Mouse (Mus musculus): ENCODE results near the gene Tmem217.

Gene Tmem217

DNA sequence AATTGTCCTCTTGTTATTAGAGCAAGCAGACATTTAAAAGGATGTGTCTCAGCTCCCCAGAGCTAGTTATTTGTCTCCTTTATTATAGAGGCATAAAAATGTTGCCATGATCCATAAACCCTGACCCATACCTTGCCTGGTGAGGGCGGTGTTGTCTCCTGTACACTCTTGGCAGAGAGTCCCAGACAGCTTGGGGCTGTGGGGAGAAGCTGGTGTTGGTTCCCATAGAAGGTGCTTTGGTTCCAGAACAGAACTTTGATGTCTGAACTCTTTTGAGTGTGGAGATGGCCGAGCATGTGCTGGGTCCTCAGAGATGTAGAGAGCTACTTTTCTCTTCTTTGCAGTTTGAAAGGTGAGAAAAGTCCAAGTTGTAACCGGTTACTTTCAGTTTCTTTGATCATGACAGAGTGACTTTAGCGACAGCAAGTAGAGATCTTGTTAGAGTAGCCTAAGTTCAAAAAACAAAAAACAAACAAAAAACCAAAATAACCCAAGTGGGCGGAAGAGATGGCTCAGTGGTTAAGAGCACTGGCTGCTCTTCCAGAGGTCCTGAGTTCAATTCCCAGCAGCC, at the start of gene Tmem217:
Gene Tmem217 (minus strand): TSS at position 224 of the 571 bp plus-strand sequence.
- no peak for DNase-seq

DNA sequence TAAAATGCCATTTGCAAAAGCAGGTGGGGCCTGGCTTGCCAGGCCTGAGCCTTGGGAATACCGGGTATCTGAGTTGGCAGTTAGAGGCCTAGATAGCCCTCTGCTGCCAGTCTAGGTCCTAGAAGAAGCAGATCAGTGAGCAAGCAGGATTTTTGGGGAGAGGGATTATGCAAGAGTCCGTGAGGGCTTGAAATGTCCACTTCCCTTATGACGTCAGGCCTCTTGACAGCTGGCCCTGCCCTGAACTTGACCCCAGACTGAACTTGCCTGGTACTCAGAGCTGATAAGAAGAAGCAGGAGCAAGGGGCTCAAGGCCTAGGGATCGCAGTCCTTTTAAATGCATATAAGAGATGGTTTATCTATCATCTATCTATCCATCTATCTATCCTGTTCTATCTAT, 49.2 kb upstream of the Tmem217 start:
- peak in 1 of 2 experiments; percentile 30 for DNase-seq

DNA sequence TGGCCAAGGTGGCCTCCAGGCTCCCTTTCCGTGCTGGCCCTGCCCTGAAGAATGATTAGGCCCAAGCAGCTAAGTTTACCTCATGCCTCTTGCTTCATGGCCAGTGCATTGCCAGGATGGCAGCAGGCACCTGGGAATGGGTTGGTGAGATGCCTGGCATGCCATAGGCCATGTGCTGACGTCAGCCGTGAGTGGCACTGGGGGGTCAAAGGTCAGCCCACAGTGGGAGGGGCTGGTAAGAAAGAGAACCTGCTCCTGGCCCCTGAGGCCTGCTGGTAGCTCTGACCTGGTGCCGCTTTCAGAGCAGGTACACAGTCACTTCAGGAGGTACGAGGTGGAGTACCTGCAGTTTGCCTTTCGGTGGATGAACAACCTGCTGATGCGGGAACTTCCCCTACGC, 47.4 kb upstream of the Tmem217 start:
- peak; percentile 51 to 78 for DNase-seq

DNA sequence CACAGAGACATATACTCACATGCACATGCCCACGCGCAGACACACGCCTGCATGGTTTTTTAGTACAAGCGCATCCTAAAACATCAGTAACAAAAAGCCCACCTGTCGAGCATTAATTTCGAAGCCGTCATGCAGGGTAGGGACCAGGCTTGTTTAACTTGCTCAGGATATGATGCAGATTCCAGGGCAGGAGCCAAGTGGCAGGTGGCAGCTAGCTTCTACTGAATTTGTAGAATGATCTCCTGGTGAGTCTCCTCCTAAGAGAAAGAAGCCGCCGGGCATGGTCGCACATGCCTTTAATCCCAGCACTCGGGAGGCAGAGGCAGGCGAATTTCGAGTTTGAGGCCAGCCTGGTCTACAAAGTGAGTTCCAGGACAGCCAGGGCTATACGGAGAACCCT, 46.9 kb upstream of the Tmem217 start:
- DNase-seq, result no peak

DNA sequence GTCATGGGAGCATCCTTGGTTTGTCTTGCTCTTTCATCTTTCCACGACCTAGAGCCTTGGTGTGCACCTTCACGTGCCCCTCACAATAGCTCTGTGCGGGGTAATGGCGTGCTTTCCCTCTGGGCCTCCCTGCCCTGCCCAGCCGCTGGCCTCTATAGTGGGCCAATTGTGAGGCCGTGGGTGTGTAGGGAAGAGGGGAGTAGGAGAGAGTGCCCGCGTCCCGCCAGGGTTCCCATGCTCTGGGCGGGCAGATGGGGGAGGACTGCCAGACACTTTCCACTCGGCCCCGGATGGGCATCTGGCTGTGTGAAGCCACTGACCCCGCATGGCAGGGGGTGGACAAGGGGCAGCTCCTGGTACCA, 44.6 kb upstream of the Tmem217 start:
- DNase-seq, result no peak

DNA sequence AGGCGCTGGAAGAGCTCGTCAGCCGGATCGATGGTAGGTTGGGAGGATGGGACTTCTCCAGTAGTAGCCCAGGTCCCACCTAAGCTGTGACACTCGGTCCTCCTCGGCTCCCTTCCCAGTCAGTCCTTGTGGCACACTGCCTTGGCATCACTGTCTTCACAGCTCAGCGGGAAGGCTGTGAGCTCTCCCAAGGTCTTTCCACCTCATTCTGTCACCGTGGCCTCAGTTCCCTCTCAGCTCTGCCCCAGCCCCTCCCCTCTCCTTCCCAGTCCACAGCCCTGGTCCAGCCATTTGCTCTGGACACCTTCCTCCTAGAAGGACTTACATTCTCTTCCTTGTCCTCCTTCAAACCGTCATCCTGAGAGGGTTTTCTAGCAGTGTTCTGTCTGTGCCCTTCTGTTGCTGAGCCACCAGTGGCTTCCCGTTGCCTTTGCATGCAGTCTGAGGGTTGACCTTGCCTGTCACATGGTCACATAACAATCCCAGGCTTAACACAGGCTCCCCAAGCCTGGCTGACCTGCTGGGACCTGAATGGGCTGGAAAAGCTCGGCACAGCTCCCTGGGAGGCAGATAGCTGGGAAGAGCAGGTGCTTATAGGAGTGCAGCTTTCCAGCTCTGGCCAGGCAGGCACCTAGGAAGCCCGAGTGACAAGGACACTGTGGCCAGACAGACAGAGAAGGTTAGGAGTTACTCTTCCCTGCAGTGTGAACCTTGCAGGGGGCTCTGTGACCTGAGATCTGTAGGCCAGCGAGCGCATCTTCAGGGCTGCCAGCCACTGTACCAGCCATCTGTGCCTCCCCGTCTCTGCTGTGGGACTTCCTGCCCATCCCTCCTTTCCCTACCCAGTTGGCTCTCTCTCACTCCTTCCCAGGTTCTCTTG, 43.9 kb upstream of the Tmem217 start:
- peak; percentile 18 to 69 for DNase-seq

DNA sequence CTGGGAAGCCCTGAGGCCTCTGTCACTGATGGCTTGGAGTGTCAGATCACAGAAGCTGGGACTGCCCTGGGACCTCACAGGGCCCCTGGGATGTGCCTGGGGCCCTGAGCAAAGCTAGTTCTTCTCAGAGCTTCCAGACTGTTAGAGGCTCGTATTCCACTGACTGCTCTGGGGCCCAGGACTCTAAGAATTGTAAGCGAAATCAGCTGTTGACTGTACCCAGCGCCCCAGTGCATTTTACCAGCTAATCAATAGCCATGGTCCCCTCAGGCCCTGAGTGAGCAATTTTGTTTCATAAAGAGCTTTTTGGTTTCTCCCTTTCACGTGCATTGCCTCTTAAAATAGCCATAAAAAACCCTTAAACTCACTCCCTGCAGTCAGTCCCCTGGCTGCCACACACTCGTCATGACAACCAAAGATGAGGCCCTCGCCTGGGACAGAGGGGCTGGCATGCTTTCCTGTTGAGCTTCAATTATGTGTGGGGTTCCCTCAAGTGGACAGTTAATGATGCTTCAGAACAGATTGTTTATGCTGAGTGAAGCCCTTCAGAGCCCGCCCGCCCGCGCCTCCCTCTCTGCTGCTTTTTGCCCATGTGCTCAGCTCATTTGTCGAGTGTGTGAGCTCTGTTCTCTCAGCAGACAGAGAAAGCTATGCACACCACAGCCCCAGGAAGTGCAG, 37.2 kb upstream of the Tmem217 start:
- no peak for DNase-seq

DNA sequence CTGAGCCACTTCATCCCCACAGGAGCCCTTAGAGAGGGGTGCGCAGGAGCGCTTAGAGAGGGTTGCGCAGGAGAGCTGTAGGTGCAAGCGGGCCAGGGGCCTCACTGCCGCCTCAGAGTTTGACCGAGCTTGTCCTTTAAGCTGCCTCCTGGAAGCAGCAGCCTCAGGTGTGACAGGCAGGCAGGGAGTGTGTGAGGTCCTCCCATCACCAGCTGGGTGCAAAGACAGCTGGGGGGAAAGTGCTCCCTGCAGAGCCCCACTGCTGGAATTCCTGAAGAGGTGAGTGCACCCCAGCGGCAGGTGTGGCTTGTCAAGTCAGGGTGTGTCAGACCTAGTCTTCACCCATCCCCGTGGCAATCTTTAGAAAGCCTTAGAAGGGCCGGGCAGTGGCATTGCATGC, 34.7 kb upstream of the Tmem217 start:
- DNase-seq, result no peak

DNA sequence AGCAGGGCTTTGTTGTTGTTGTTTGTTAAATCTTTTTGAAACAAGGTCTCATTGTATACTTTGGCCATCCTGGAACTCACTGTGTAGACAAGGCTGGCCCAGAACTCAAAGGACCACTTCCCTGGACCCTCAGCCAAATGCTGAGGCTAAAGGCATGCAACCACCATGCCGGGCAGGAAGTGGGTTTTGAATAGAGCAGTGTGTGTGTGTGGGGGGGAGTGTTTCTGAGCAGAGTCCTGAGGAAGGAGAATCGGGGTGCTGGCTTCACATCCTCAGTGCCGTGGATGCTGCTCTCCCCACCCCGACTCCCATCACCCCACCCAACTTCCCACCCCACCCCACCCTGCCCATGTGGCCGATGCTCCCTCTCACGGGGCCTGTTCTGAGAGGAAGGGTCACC, 33.3 kb upstream of the Tmem217 start:
- DNase-seq, result no peak

DNA sequence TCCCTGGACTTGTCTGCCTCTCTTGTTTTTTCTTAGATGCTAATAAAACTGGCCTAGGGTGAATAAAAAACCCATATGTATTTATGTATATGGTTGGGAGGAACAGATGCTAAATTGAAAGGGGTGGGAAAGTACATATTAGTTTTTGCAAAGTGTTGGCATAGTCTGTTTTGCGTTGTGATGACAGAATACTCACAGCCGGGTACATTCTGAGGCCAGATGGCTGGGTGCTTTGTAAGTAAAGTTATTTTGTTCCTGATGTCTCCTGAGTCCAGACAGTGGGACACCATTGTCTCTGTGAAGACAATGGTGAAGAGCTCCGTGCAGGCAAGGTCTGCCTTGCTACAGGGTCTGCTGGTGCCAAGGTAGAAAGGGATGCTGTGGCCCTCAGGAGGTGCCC, 32.6 kb upstream of the Tmem217 start:
- no peak for DNase-seq

DNA sequence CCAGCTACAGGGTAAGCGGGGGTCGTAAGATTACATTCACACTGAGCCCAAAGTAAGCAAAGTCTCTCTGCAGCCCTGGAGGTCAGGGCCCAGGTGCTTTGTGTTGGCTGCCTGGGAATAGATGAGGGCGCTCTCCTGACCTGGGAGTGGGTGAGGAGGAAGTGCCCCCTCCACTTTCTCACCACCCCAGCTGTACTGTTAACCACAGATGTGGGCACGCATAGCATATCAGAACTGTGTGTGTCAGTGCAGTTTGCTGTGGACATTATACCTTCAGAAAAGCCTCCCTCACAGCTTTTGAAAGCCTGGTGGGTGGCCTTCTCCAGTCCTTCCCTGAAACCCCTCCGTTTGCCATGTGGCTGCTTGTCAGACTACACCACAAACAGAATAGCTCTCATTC, 32.1 kb upstream of the Tmem217 start:
- DNase-seq, result no peak

DNA sequence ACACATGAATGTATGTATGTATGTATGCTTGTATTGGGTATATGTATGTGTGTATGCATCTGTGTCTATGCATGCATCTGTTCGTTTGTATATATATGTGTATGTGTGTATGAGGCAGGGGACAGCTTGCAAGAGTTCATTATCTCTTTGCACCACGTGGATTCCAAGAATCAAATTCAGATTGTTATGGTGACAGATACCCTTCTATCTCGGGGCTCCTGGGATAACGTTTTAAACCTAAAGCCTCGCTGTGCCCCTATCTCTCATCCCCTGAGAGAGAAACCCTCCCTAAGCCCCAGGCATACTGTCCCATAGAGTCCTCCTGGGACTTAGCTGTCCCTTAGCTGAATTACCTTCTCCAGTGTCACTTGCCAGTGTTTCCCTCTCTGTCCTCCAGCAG, 31.4 kb upstream of the Tmem217 start:
- DNase-seq, result no peak

DNA sequence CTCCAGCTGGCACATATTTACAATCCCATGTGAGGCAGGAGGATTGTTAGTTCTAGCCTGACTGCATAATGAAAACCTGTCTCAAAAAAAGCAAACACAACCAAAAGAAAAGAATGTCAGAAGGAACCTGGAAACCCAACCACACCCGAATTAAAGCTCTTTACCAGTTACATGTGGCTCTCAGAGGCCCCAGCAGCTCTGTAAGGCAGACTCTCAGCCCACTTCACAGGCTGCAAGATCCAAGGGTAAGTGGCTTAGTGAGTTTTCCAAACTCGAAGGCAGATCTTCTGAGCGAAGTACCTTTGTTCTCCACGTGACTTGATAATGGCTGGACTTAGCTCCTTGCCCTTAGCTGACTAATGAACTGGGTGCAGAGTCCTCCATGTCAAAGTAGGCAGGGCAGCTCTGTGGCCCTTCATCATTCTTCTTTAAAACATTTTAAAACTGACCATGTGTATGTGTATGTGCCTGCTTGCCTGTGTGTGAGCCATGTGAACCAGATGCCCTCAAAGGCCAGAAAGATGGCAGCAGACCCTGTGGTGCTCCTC, 27.5 kb upstream of the Tmem217 start:
- peak; percentile 44 to 56 for DNase-seq

DNA sequence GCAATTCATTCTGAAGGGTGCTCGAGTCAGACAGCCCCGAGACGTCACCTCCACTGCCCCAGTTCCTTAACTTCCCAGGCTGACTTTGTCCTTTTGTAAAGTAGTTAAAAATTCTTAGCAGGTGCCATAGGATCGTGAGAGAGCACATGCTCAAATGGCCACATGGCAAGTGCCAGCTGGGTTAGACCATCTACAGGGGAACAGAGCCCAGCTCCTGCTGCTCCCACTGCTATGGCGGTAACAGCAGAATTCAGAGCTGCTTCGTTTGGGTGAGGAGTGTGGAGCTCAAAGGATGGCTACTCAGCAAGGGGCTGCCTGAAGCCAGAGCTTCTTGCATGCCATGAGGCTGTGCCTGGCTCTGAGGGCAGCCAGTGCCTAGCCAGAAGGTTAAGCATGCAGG, 17.6 kb upstream of the Tmem217 start:
- no peak for DNase-seq

DNA sequence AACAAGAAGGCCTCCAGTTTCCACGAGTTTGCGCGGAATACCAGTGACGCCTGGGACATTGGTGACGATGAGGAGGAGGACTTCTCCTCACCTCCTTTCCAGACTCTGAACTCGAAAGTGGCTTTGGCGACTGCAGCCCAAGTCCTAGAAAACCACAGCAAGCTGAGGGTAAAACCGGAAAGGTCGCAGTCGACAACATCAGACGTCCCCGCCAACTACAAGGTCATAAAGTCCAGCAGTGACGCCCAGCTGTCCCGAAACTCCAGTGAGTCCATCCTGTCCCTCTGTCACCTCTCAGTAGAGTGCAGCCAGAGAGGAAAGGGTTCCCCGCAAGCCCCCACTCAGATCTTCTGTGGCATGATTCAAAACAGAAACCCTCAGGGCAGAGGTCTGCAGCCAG, 16.2 kb upstream of the Tmem217 start:
- DNase-seq, result peak in 1 of 2 experiments; percentile 62

DNA sequence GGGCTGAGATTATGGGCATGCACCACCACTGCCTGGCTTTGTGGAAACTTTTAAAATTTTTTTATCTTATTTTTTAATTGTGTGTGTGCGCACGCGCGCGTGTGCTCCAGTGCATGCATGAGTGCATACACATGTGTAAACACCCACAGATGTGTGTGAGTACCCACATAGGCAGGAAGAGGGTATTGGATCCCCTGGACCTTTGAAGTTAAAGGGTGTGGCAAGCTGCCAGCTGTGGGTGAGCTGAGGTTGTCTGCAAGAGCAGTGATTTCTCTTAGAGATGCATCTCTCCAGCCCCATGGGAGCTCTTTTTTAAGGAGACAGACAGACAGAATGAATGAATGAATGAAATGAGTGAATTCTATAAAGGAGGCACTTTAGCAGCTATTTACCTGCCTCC, 13.3 kb upstream of the Tmem217 start:
- DNase-seq, result no peak

DNA sequence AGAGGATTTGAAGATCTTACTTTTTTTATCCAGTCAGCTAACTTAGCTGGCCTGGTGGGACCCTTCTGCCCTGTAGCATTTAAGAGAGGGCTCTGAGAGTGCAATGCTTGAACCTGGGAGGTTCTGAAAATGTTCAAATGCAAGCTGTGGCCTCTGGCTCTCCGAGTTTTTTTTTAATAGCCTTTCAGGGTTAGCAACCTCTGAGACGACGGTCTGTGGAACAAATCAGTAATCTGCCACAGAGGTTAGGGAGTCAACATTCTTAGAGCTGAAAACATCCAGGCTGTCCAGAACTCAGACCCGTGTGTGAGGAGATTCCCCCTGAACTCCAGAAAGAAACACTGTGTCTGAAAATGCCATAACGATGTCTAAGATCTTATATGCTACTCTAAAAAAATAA, 6.3 kb upstream of the Tmem217 start:
- no peak for DNase-seq

DNA sequence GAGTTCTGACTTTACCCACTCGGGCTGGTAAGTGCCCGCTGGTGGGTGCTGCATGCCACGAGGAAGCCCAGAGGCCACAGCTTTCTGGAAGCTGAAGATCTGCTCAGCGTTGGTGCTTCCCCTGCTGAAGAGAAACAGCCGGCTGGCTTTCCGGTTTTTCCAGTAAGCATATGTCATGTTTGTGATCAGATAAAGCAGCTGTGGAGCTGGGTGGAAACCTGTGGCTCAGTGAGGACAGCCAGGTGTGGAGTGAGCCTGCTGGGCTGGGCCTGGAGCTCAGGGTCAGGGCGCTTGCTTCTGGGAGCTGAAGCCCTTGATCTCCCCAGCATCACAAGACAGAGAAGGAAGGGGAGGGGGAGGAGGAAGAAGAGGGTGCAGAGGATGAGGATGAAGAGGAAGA, 4.7 kb upstream of the Tmem217 start:
- no peak for DNase-seq

DNA sequence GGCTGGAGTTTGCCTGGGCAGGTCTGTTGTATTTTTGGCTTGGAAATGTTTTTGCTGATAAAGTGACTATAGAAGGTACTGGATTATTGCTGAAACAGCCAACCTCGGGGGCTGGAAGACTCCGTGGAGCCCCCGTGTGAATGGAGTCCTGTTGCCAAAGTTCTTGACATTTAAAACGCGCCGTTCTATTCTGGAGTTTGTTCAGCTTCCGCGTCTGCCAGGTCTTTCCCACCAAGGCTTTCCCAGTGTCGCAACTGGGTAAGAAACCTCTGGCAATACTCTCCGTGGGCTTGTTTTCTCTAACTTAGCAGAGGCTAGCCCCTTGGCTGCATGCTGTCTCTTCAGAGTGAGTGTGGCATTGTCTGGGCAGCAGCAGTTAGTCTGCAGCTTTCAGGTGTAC, 4.3 kb upstream of the Tmem217 start:
- DNase-seq, result no peak

DNA sequence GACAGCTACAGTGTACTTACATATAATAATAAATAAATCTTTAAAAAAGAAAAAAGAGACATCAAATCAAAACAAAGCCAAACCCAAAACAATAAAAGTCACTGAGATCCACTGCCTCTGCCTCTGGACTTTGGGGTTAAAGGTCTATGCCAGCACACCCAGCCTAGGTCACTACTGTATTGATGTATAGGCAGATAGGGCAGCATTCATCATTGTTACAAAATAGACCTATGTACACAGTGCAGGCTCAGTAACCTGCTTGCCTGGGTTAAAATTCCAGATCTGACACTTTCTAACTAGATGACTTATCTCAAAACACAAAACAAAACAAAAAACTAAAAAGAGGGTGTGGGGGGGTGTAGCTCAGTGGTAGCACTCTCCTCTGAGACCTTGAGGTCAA, 2.0 kb upstream of the Tmem217 start:
- no peak for DNase-seq

DNA sequence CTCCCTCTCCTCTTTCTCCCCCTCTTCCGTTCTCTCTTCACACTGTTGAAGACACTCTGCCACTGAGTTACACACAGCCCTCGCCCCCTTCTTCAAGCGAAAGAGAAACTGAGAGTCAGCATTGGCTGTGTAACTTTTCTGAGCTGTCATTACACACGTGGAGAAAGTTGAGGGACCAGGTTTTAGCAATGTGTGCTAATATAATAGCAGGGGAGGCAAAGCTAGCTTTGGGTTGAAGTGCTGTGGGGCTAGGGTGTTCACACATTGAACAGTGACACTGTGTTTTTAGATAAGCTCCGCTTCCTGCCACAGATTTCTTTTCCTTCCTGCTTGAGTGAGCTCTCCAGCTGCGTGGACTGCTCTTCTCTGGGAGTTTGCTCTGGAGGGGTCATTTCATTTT, 1.2 kb downstream of the Tmem217 start:
- DNase-seq, result no peak

DNA sequence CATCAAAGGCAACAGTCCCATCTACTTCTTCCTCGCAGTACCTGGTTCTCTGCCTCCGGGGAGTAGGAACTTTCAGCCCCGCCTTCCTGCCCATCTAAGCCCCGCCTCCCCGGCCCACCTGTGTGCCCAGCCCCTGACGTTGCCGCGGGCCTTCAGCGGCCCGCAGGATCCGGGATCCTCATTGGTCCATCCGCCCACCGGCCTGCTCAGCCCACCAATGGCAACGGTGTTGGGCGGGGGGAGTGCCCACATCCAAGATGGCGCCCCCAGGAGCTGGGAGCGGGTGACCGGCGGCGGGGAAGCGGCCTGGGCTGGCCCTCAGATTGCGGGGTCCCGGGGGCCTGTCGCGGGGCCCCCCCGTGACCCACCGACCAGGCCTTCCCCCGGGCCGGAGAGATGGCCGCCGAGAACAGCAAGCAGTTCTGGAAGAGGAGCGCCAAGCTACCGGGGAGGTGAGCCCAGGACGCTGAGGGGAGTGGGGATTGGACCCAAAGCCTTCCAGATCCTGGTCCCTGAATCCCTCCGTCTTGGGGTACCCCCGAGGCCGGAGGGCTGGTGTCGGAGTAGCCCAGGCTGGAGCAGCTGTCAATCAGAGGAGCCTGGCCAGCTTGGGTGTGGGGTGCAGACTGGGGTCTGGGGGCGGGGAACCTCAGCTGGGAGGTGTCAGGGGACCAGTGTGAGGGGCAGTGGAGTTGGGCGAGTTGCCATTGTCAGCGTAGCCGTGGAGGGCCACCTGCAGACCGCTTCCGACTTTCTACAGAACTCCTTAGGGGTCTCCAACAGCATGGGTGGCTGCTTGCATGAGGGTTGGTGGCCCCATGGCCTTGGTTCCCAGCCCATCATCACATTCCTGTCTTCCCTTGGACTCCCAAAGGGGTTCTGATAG, 2.4 kb downstream of the Tmem217 start, which contains the start of the genes Gm17657 and Tbc1d22b:
Gene Gm17657 (minus strand): TSS at position 96 of the 886 bp plus-strand sequence.
Gene Tbc1d22b (plus strand): TSS at position 243 of the 886 bp plus-strand sequence.
- peak; percentile 97 to 99 for DNase-seq

DNA sequence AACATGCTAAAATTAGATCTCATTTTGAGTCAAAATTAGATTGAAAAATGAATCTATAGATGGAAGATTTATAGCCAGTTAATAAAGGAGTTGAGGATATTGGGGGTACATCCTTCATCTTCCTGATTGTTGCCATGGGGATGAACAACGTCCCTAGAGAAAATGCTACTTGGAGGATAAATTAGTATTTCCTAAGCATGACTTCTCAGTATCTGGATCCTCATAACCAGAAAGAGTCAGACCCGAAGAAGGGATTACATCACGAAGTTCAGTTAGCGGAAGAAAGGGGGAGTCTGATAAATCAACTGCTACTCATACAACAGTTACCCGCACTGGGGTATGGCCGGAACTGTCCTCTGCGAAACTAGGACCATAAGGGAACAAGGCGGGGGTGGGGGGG, 3.2 kb downstream of the Tmem217 start:
- DNase-seq, result no peak
